Mouse (Mus musculus) liver, adult 2 months (tissue): ENCODE measurements around the gene St6gal1.

Experiments
- CTCF ChIP-seq: fragments of 200-500 bp; IDR thresholded peaks from 2 replicates; pipeline ENCODE4 v1.5.1; 2011; ENCODE audit warnings: low read depth, low read length, control low read depth
- POLR2A ChIP-seq: fragments of 200-500 bp; IDR thresholded peaks from 2 replicates; pipeline ENCODE4 v1.6.1; 2011; ENCODE audit warnings: low read length, control low read depth; ENCODE audit not compliant: insufficient read depth; ENCODE audit errors: extremely low read depth

GRCm38 (mm10) chr16:23384304-23384703, 159.8 kb downstream of the St6gal1 start:
- no peak for TF ChIP-seq POLR2A
- TF ChIP-seq CTCF, result no peak
